Mouse (Mus musculus) adrenal gland, adult (tissue): ENCODE results near the gene Ttbk1.
A peak's percentile ranks its signal among the peaks of the same experiment; 100 is the strongest.
"Not testable (repeated sequence)": the region's sequence is repeated elsewhere in the genome, so short reads cannot be mapped to it uniquely, and the experiment has no call there.

Source experiments
- DNase-seq, 2 experiments: peaks; one replicate each; pipeline ENCODE4 v3.0.0; 2022 to 2023; ENCODE audit warnings: low spot score in 1 of 2; ENCODE audit not compliant: inconsistent age in 2 of 2

Ttbk1 gene

GRCm38 (mm10) chr17:46487431-46487830 is at the start of gene Ttbk1:
Ttbk1 (minus strand) TSS chr17:46487675.
- no peak for DNase-seq

GRCm38 (mm10) chr17:46525579-46526307 is 38.3 kb upstream of the Ttbk1 start:
- peak; percentile 70 to 87 for DNase-seq

- no peak for DNase-seq
These were observed 37.6 kb upstream of the Ttbk1 start for GRCm38 (mm10) chr17:46525065-46525464.

GRCm38 (mm10) chr17:46521963-46522668 is 34.6 kb upstream of the Ttbk1 start:
- DNase-seq, result no peak

- DNase-seq, result no peak
These were observed 33.7 kb upstream of the Ttbk1 start for GRCm38 (mm10) chr17:46521174-46521573.

- no peak for DNase-seq
These were observed 33.0 kb upstream of the Ttbk1 start for GRCm38 (mm10) chr17:46520385-46520979.

GRCm38 (mm10) chr17:46519971-46520370 is 32.5 kb upstream of the Ttbk1 start:
- DNase-seq, result no peak

GRCm38 (mm10) chr17:46513329-46513728 is 25.9 kb upstream of the Ttbk1 start:
- peak in 1 of 2 experiments; percentile 74 for DNase-seq

GRCm38 (mm10) chr17:46511059-46511710 is 23.7 kb upstream of the Ttbk1 start:
- peak in 1 of 2 experiments; percentile 35 for DNase-seq

GRCm38 (mm10) chr17:46505617-46506016 is 18.1 kb upstream of the Ttbk1 start:
- peak in 1 of 2 experiments; percentile 37 for DNase-seq

- no peak for DNase-seq
These were observed 16.6 kb upstream of the Ttbk1 start for GRCm38 (mm10) chr17:46503847-46504638.

GRCm38 (mm10) chr17:46502775-46503174 is 15.3 kb upstream of the Ttbk1 start:
- DNase-seq, result no peak

- no peak for DNase-seq
These were observed 10.5 kb upstream of the Ttbk1 start for GRCm38 (mm10) chr17:46497956-46498355.

- DNase-seq, result peak; percentile 86 to 94
These were observed 9.4 kb upstream of the Ttbk1 start, which contains the start of gene Dnph1 for GRCm38 (mm10) chr17:46496623-46497434. Dnph1 (plus strand) TSS chr17:46496711.

GRCm38 (mm10) chr17:46496081-46496480 is 8.6 kb upstream of the Ttbk1 start:
- not testable (repeated sequence) for DNase-seq

GRCm38 (mm10) chr17:46495486-46495885 is 8.0 kb upstream of the Ttbk1 start:
- no peak for DNase-seq

- DNase-seq, result no peak
These were observed 480 bp downstream of the Ttbk1 start for GRCm38 (mm10) chr17:46486995-46487394.

GRCm38 (mm10) chr17:46484461-46484875 is 3.0 kb downstream of the Ttbk1 start:
- no peak for DNase-seq

- peak; percentile 35 to 55 for DNase-seq
These were observed 3.4 kb downstream of the Ttbk1 start for GRCm38 (mm10) chr17:46484021-46484431.

GRCm38 (mm10) chr17:46483561-46484001 is 3.9 kb downstream of the Ttbk1 start:
- DNase-seq, result peak; percentile 32 to 67
